Comparison of ENCODE assay signal across 27 mouse cellular contexts in the genomic region with DNA sequence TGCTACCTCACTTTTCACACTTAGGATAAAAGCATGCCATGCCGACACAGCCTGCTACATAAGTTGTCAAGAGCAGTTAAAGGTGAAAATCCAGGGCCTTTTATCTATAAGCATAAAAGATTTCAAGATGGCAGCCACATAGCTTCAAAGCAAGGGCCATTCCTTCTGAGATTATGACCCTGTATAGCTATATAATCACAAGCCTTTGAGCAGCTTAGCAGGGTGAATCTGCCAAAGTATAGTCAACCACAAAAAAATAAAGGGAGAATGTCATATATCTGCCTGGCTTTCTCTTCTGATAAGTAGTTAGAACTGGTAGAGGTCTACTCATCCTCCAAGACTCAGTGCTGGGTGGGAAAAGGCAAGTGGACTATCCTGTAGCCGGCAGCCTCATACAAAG.
"Had no signal": no experiment of that assay in that cellular context is flagged by ENCODE, and none has a peak within 500 bp of the region (broad histone marks: within the 10 kb centered on the region; RNA-seq: fewer than 3 reads in every experiment).

No protein-coding gene starts in this region.

- ATAC-seq: forebrain, embryonic 13.5 days; forebrain, embryonic 14.5 days; forebrain, embryonic 15.5 days; forebrain, embryonic 16.5 days; forebrain, postnatal 0 days had no signal

- H3K27ac ChIP-seq: embryonic facial prominence, embryonic 10.5 days; embryonic facial prominence, embryonic 12.5 days; embryonic facial prominence, embryonic 13.5 days; embryonic facial prominence, embryonic 15.5 days; forebrain, embryonic 10.5 days; forebrain, embryonic 12.5 days; forebrain, embryonic 13.5 days; forebrain, embryonic 15.5 days; gastrocnemius, adult 2 months; heart, adult 2 months had no signal

- DNase-seq: cerebellum, adult 9-10 months; cerebellum, adult 9-11 months; cerebellum, postnatal 10 days; cerebellum, postnatal 14 days; cerebellum, postnatal 25 days; cerebellum, postnatal 36 days; embryo, embryonic 11 days; forebrain, postnatal 0 days; gastrocnemius, adult 2 months; gastrocnemius, postnatal 10 days; gastrocnemius, postnatal 14 days; gastrocnemius, postnatal 25 days; gastrocnemius, postnatal 36 days; heart, adult 11 months; heart, adult 18-20 months; heart, adult 2 months had no signal

- H3K36me3 ChIP-seq: embryonic facial prominence, embryonic 10.5 days; embryonic facial prominence, embryonic 12.5 days; embryonic facial prominence, embryonic 13.5 days; embryonic facial prominence, embryonic 15.5 days; forebrain, embryonic 10.5 days; forebrain, embryonic 12.5 days; forebrain, embryonic 15.5 days had no signal

- H3K9ac ChIP-seq: embryonic facial prominence, embryonic 12.5 days; embryonic facial prominence, embryonic 13.5 days; embryonic facial prominence, embryonic 15.5 days; forebrain, embryonic 12.5 days; forebrain, embryonic 13.5 days; forebrain, embryonic 15.5 days; forebrain, postnatal 0 days had no signal

- H3K4me1 ChIP-seq: embryonic facial prominence, embryonic 10.5 days; embryonic facial prominence, embryonic 12.5 days; embryonic facial prominence, embryonic 13.5 days; embryonic facial prominence, embryonic 15.5 days; forebrain, embryonic 10.5 days; forebrain, embryonic 12.5 days; forebrain, embryonic 13.5 days; forebrain, embryonic 15.5 days had no signal

- H3K9me3 ChIP-seq: embryonic facial prominence, embryonic 10.5 days; embryonic facial prominence, embryonic 12.5 days; embryonic facial prominence, embryonic 13.5 days; embryonic facial prominence, embryonic 15.5 days; forebrain, embryonic 10.5 days; forebrain, embryonic 12.5 days; forebrain, embryonic 13.5 days; forebrain, embryonic 15.5 days had no signal

- H3K4me2 ChIP-seq: embryonic facial prominence, embryonic 12.5 days; embryonic facial prominence, embryonic 13.5 days; embryonic facial prominence, embryonic 15.5 days; forebrain, embryonic 12.5 days; forebrain, embryonic 13.5 days; forebrain, embryonic 15.5 days had no signal

- H3K4me3 ChIP-seq: embryonic facial prominence, embryonic 10.5 days; embryonic facial prominence, embryonic 12.5 days; embryonic facial prominence, embryonic 13.5 days; embryonic facial prominence, embryonic 15.5 days; erythroblast, embryonic 14.5 days; forebrain, embryonic 10.5 days; forebrain, embryonic 12.5 days; forebrain, embryonic 13.5 days; forebrain, embryonic 15.5 days; gastrocnemius, adult 2 months; heart, adult 2 months had no signal

- H3K27me3 ChIP-seq: embryonic facial prominence, embryonic 12.5 days; embryonic facial prominence, embryonic 13.5 days; embryonic facial prominence, embryonic 15.5 days; forebrain, embryonic 12.5 days; forebrain, embryonic 13.5 days; forebrain, embryonic 15.5 days had no signal
